Mouse (Mus musculus) midbrain, embryonic 15.5 days (tissue): ENCODE measurements around the gene Gm572. TPM values are rescaled to one million over a fixed set of nuclear protein-coding genes. Genes with fewer than 3 reads are reported as not detected.
A peak's percentile ranks its signal among the peaks of the same experiment; 100 is the strongest.

Experiments
- ATAC-seq: fragments of 200-750 bp; cut with Nextera tagmentation; replicated peaks from 2 replicates; pipeline ENCODE4 v1.8.0; 2017; ENCODE audit warnings: moderate TSS enrichment
- H3K27ac ChIP-seq: fragments of 300-500 bp; sonication (generic); 2 replicates; pipeline ENCODE4 v1.5.1; 2015; ENCODE audit warnings: mild to moderate bottlenecking, inconsistent platforms
- H3K27me3 ChIP-seq: fragments of 300-500 bp; sonication (generic); replicated peaks from 2 replicates; pipeline ENCODE4 v1.6.1; 2015; ENCODE audit warnings: inconsistent platforms
- H3K36me3 ChIP-seq: fragments of 300-500 bp; sonication (generic); replicated peaks from 2 replicates; pipeline ENCODE4 v1.6.1; 2015; ENCODE audit warnings: inconsistent platforms
- H3K4me1 ChIP-seq: fragments of 300-500 bp; sonication (generic); 2 replicates; pipeline ENCODE4 v1.6.1; 2015; ENCODE audit warnings: inconsistent platforms
- H3K4me2 ChIP-seq: fragments of 300-500 bp; sonication (generic); 2 replicates; pipeline ENCODE4 v1.6.1; 2015; ENCODE audit warnings: inconsistent platforms, mild to moderate bottlenecking, moderate library complexity
- H3K4me3 ChIP-seq: fragments of 300-500 bp; sonication (generic); 2 replicates; pipeline ENCODE4 v1.5.1; 2015; ENCODE audit warnings: mild to moderate bottlenecking, inconsistent platforms
- H3K9ac ChIP-seq: fragments of 300-500 bp; sonication (generic); 2 replicates; pipeline ENCODE4 v1.6.1; 2015; ENCODE audit warnings: mild to moderate bottlenecking, inconsistent platforms
- H3K9me3 ChIP-seq: fragments of 300-500 bp; sonication (generic); 2 replicates; pipeline ENCODE4 v1.6.1; 2016; ENCODE audit warnings: inconsistent platforms
- WGBS: fragments of 180-500 bp; shearing (Covaris S2); methylation state at CpG from one replicate; pipeline ENCODE4 v1.1.7; 2015; ENCODE audit warnings: mixed read lengths; 5-methylcytosine and 5-hydroxymethylcytosine counted together
- polyA plus RNA-seq: library from polyadenylated mRNA; unstranded; fragments of >200 nt; fragmentation: Nextera tagmentation; extraction: Ambion mirVana; gene quantifications from 2 replicates; pipeline ENCODE4 v1.2.1, GENCODE M21; 2015

The Gm572 gene
- polyA plus RNA-seq, 1 experiment from 2014 or later = not detected

- Histone ChIP-seq H3K4me3 (no peak overlapping the region), H3K9me3 (no peaks in the 10 kb centered on the region), H3K27ac (no peak overlapping the region), H3K27me3 (peaks cover 5% of the 10 kb centered on the region; the same call in 1 of the 2 replicates), H3K36me3 (no peaks in the 10 kb centered on the region), H3K4me2 (no peak overlapping the region; the same call in 1 of the 2 replicates), H3K9ac (no peak overlapping the region), H3K4me1 (peaks cover 13% of the 10 kb centered on the region)
- 6% methylated on average over 10 of the region's 10 CpGs for WGBS
- peak; percentile 46; the same call in 1 of the 2 replicates for ATAC-seq
Observed at GRCm38 (mm10) chr4:148711323-148711722, 68.2 kb downstream of the Gm572 start.

DNA sequence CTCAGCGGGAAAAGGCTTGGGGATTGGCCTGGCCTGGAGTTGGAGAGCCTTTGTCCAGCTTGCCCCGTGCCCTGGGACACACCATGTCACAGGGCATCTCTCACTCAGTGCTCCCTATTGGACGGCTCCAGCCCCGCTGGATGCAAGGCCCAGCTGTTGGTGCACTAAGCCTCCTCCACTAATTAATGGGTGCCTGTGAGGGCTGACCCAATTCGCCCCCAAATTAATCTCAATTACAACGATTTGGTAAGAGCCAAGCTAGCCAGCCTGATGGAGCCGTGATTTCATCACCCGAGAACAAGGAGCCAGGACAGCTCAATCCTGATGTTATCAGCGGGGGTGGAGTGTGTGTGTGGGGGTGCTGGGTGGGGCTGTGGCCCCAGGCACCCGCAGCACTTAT, 69.5 kb downstream of the Gm572 start:
- Histone ChIP-seq H3K27me3 (peaks cover 5% of the 10 kb centered on the region; the same call in 1 of the 2 replicates), H3K4me1 (peaks cover 13% of the 10 kb centered on the region), H3K36me3 (no peaks in the 10 kb centered on the region), H3K4me3 (no peak overlapping the region), H3K4me2 (no peak overlapping the region), H3K9ac (no peak overlapping the region), H3K9me3 (no peaks in the 10 kb centered on the region), H3K27ac (no peak overlapping the region)
- ATAC-seq = no peak
- 40% methylated on average over 10 of the region's 10 CpGs for WGBS

DNA sequence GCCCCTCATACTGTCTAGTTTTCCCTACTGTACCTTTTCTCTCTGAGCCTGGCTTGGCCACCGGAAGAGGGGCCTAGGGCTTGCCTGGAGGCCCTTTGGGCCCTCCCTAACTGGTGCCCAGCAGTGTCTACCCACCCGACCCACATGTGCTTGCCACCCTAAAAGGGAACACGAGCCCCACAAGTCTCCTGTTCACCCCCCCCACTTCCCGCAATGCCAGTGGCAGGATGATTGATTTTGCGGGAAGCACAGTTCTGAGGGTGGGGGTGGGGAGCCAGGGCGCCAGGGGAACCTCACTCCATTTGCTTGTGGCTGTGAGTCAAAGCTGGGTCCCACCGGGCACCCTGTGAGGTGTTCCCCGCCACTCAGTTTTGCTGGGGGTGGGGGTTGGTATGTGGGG, 70.9 kb downstream of the Gm572 start:
- Histone ChIP-seq H3K9me3 (no peaks in the 10 kb centered on the region), H3K36me3 (no peaks in the 10 kb centered on the region), H3K4me2 (no peak overlapping the region), H3K27ac (no peak overlapping the region), H3K27me3 (peaks cover 5% of the 10 kb centered on the region; the same call in 1 of the 2 replicates), H3K9ac (no peak overlapping the region), H3K4me3 (no peak overlapping the region), H3K4me1 (peaks cover 10% of the 10 kb centered on the region)
- 84% methylated on average over 8 of the region's 8 CpGs for WGBS
- no peak for ATAC-seq

- H3K27me3 ChIP-seq = 0 out of 2 replicates have a peak, but pooled peaks cover 5% of the 10 kb centered on the region
- H3K36me3 ChIP-seq = no peaks in the 10 kb centered on the region
- H3K9me3 ChIP-seq = no peaks in the 10 kb centered on the region
- 90% methylated on average over 12 of the region's 12 CpGs for WGBS
- H3K9ac ChIP-seq = no peak overlapping the region
- no peak overlapping the region for H3K4me2 ChIP-seq
- no peak for ATAC-seq
- H3K4me3 ChIP-seq = no peak overlapping the region
- peaks cover 10% of the 10 kb centered on the region for H3K4me1 ChIP-seq
- no peak overlapping the region for H3K27ac ChIP-seq
Observed at GRCm38 (mm10) chr4:148714739-148715138, 71.6 kb downstream of the Gm572 start.

- Histone ChIP-seq H3K27me3 (0 out of 2 replicates have a peak, but pooled peaks cover 5% of the 10 kb centered on the region), H3K9me3 (no peaks in the 10 kb centered on the region), H3K4me3 (no peak overlapping the region), H3K9ac (no peak overlapping the region), H3K4me1 (peaks cover 10% of the 10 kb centered on the region), H3K4me2 (no peak overlapping the region), H3K36me3 (no peaks in the 10 kb centered on the region), H3K27ac (no peak overlapping the region)
- ATAC-seq = no peak
- WGBS = 40% methylated on average over 3 of the region's 3 CpGs
Observed at GRCm38 (mm10) chr4:148715396-148715795, 72.3 kb downstream of the Gm572 start.

Other genes with a start within 250 kb of the Gm572 start
- 22.1 and 23.3 TPM in 2 replicates for gene Ubiad1, start 198.5 kb upstream of the Gm572 start, polyA plus RNA-seq
- 22.8 and 23.8 TPM in 2 replicates for gene Mtor, start 194.7 kb upstream of the Gm572 start, polyA plus RNA-seq
- gene Angptl7, start 142.9 kb upstream of the Gm572 start, polyA plus RNA-seq = 0.36 and 0.45 TPM in 2 replicates
- gene Exosc10, start 84.9 kb upstream of the Gm572 start, polyA plus RNA-seq = 94.7 and 99.4 TPM in 2 replicates
- gene Srm, start 51.8 kb upstream of the Gm572 start, polyA plus RNA-seq = 160 and 173 TPM in 2 replicates
- 0.74 and 0.80 TPM in 2 replicates for gene Masp2, start 40.8 kb upstream of the Gm572 start, polyA plus RNA-seq
- gene Tardbp, start 16.3 kb upstream of the Gm572 start, polyA plus RNA-seq = 182 and 185 TPM in 2 replicates
- 2.8 and 2.9 TPM in 2 replicates for gene Casz1, start 161.1 kb downstream of the Gm572 start, polyA plus RNA-seq